Mouse (Mus musculus): ENCODE results near the gene Dmp1.

Gene Dmp1

DNA sequence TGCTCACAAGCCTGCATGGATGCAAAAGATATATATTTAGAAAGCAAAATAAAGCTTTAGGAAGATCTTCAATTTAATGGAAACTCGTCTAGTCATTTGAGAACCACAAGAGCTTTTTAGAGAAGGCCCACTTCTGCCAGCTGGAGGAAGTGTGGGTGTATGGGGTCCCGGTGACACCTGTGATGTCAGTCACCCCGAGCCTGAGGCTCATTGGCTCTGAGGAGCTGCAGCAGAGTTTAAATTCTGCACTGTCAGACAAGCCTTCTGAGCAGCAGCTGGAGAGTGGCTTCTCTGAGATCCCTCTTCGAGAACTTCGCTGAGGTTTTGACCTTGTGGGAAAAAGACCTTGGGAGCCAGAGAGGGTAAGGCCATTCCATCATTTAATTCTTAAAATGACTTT, at the start of gene Dmp1:
Dmp1 (plus strand) TSS at position 263 of the 400 bp plus-strand sequence.
- 57% methylated on average over 5 of the region's 5 CpGs for WGBS

DNA sequence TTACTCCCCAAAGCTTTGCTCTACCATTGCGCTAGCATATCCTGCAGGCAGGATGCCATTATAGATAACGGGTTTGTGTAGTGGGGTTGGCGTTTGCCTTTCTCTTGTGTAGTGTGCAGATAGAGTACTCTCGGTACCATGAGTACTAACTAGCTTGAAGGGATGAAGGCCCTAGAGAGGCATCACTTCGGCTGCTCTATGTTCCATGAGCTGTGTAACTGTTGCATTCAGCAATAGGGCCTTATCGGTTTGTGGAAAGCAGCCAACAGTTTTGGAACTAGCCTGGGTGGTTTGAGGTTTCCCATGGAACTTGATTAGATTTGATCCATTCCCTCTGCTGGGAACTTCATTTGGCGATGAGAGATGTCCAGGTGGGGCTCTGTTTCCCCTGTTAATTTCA, 44.7 kb upstream of the Dmp1 start:
- 84% methylated on average over 7 of the region's 7 CpGs for WGBS

DNA sequence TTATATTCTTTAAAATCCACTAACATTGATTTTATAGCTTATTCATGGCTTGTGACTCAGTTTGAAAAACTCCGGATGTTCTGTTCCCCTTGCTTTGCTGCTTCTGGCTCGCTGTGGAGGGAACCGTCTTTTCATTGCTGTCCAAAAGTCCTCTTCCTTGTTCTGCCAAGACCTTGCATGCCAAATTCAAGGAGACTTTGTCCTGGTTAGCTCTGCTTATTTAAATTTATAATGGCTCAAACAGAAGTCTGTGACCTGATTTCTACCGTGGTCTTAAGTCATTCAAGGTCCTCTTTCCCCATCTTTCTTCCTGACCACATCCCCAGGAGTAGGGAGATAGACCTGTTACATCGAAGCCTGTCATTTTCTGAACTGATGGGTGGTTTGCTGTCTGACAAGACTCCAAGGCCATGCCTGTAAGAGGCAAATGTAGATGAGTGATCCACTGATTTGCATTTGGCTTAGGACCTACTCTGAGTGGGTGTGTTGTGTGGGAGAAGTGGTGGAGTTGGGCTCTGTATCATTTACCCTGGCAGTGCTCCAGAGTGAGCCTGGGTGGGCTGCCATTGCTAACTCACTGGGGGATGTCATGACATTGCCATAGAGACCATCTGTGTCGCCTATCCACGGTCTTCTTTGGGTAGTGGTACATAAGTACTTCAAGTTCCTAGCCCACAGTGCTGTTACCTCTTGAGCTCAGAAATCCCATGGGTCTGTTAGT, 43.9 kb upstream of the Dmp1 start:
- WGBS, result 50% methylated on average over 7 of the region's 7 CpGs

DNA sequence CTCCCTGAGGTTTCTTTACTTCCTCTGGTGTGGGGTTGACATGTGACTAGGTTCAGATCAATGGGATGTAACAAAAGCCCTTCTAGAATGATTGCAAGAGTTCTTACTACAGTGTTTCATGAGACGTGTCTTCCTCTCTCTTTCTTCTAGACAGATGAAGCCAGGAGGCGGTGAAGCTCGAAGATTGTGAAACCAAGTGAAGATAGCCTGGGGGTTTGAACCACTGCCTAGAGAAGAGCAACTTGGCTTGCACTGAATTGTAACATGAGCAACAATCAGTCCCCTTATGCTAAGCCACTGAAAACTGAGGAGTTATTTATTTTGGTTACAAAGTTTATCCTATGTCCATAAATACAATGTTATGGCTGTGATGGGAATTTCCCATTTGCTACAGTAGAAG, 41.8 kb upstream of the Dmp1 start:
- WGBS, result 87% methylated on average over 3 of the region's 3 CpGs

DNA sequence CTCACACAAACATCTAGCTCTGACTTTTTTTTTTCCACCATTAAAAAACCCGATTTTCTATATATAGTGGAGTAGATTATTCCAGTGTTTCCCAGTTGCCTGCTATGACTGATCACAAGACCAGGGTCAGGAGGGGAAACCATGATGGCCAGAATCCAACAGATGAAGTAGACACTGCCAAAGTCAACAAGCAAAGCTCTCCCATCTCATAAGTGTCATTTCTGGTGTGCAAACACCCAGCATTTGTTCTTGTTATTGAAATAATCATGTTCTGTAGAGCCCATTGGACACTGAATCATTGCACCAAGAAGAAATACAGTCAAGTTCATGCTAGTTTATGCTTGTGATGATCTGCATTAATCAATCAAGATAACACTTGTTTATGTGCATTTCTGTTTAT, 41.0 kb upstream of the Dmp1 start:
- 81% methylated on average over 1 of the region's 1 CpGs for WGBS

DNA sequence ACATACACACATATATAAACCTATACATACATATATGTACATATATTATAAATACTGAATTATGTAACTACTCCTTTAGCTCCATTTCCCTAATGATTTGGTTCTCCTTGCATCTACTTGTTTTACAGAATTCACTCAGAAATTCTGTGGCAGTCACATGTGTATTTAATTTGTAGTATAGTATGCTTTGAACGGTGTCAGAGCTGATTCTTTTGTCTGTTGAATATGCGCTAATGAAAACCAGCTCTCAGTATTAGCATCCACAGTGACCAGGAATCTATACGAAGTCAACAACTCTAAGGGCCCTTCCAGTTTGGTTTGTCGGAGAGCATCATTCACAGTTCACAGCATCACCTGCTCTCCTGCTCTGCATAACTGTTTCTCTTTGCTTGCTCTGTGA, 38.9 kb upstream of the Dmp1 start:
- 89% methylated on average over 4 of the region's 4 CpGs for WGBS

DNA sequence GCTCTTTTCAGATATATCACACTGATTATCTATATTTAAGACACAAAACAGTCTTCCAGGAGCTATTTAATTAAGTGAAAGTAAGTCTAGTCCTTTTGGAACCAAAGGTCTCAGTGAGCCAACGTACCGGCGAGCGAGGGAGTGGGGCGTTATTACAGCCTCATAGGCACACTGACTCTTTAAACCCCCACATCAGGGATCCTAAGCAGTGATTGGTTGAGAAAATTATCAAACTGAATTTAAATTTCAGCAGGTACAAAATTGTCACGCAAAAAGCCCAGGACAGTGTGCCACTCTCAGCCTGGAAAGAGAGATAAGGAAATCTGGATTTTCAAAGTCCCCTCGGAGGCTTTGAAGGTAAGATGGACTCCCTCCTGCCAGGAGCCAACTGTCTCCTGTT, 32.0 kb upstream of the Dmp1 start, which contains the start of gene Dspp:
Dspp (plus strand) TSS at position 301 of the 400 bp plus-strand sequence.
- 94% methylated on average over 7 of the region's 7 CpGs for WGBS

DNA sequence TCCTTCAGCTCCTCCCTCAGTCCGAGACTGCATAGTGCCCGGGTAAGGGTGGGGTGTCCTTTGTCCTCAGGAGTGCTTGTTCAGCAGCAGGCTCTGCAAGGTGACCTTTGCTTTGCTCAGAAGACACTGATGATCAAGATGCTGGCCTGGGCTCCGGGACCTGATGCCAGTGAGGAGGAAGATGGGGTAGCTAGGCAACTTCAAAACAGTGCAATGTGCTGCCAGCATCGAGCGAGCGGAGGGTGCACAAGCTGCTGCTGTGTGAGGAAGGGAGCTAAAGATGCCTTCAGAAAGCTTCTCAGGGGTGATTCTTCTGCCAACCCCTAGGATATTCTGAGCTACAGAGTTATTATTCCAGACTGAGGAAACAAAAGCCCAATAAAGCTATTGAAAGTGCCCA, 29.3 kb upstream of the Dmp1 start:
- WGBS, result 48% methylated on average over 6 of the region's 6 CpGs

DNA sequence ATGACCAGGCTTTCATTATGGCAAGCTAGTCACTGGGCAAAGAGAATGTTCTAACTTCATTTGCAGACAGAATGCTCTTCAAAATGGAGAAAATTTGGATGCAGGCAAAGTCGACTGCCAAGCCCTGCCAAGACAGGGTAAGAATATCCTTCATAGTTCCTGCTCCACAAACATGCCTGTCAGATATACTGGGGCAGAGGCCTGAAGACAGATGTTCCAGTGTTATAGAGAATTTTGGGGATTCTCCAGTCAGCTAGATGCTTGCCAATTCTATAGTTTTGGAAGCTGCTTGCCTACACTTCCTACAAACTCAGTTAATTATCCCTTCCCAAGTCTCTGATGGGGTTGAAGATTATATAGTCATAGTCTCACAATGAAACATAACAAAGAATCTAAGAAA, 18.7 kb upstream of the Dmp1 start:
- WGBS, result 36% methylated on average over 1 of the region's 1 CpGs

DNA sequence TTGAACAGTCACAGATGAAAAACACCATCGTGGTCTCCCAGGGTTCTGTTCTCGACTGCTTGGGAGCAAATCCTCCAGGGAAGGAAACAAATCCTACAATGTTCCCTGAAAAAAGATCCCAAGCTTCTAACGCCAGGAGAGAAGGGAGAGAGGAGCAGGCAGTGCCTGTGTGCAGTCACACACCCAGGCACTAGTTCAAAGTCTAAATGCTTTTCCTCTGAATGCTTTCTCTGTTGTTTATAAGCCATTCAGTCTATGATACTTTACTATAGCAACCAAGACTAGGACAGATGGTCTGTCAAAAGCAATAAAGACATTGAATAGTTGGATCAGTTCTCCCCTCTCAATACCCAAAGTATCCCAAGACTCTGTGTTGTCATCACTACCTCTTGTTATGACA, 15.1 kb upstream of the Dmp1 start:
- WGBS, result 29% methylated on average over 3 of the region's 3 CpGs

DNA sequence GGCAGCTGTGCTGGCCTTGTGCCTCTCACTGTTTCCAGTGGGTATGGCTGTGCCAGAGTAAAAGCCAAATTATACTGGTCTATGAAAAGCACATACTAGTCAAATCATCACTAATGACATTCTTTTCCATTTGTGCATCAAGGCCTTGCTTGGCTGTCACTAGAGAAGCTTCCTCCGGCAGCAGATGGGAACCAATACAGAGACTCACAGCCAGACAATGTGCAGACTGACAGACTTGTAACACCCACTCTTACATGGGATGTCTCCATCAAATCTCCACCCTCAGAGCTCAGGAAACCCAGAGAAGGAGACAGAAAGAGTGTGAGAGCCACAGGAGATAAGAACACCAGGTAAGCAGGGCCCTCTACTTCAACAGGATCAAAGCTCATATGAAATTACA, 7.3 kb upstream of the Dmp1 start:
- WGBS, result 41% methylated on average over 1 of the region's 1 CpGs

DNA sequence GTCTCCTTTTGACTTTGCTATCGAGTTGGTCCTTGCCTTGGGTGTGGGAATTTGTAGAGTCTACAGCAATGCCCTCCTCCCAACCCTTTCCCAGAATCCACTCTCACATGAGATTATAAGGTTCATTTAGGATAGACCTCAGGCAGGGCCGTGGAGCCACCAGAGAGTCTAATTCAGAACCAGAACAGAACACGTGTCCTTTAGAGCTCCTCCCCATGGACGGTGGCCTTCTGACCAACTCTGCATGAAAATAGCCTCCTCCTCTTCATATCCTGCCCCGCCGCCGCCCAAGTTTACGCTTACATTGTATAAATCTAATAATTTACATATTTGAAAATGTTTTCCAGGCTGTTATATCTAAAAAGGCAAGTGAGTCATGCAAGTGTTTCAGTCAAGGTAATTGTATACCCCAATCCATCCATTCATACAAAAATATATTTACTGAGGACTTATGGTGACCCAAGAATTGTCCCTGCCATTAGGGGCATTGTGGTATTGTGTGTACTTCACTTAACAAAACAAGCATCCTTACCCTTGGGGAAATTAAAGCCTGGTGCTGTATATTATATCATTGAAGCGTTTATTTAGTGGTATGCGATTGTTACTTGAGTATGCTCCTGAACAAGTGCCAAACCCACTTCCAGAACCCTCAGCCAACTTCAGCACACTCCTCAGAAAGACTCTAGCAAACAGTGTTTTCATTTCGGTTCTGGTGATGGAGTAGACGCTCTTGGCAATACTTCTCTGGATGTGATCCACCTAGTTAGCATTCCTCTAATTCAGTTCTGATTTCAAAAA, 1.1 kb upstream of the Dmp1 start:
- WGBS, result 70% methylated on average over 12 of the region's 12 CpGs

DNA sequence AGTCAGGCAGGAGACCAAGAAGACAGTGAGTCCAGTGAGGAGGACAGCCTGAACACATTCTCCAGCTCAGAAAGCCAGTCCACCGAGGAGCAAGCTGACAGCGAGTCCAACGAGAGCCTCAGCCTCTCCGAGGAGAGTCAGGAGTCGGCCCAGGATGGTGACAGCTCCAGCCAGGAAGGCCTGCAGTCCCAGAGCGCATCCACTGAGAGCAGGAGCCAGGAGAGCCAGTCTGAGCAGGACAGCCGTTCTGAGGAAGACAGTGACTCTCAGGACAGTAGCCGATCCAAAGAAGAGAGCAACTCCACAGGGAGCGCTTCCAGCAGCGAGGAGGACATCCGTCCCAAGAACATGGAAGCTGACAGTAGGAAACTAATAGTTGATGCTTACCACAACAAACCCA, 10.1 kb downstream of the Dmp1 start:
- 88% methylated on average over 11 of the region's 11 CpGs for WGBS

DNA sequence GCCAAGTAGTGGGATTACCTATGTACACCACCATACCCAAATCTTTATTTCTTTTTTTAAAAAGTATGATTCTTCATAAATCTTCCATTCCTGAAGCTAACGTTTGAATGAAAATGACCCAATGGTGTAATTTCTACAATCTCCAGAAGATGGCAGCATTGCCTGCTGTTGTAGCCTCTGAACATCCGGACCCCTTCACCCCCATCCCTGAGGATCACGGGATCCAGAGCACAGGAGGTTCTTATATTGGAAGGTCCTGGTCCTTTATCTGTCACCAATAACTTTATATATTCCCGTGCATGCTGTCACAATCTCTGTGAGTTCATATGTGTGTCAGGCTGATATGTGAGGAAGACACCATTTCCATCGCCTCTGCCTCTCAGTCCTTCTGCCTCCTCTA, 16.5 kb downstream of the Dmp1 start:
- WGBS, result 20% methylated on average over 5 of the region's 5 CpGs

DNA sequence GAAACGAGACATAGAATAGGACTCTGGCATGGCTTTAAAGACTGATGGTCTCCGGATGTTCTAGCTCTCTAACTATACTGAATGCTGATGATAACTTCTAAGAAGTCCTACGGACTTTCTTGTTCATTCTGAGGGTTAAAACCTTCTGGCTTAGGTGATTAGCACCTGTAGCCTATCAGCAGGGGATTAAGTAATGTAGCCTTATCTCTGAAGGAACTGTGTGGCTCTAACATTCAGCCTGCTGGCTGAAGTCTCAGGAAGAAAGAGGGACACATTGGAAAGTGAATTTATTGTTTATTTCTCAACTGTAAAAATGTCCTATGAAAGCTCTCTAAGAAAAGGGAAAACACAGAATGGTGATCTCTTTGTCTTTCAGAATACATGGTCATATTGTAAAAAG, 21.9 kb downstream of the Dmp1 start:
- 89% methylated on average over 3 of the region's 3 CpGs for WGBS

DNA sequence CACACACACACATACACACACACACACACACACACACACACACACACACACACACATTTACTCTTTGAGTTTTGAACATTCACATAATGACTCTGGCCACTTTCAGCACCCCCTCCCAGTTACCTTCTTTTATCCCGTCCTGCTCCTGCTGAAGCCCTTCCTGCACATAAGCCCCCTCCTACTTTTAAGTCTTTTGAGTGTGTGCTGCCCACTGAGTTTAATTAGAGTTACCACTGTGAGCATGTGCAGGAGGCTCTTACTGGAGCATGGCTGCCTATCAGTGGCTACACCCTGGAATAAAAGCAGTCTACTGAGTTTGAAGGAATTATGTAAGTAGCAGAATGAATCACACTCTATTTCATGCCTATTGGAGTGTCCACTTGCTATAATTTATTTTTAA, 26.1 kb downstream of the Dmp1 start:
- WGBS, result 73% methylated on average over 1 of the region's 1 CpGs

DNA sequence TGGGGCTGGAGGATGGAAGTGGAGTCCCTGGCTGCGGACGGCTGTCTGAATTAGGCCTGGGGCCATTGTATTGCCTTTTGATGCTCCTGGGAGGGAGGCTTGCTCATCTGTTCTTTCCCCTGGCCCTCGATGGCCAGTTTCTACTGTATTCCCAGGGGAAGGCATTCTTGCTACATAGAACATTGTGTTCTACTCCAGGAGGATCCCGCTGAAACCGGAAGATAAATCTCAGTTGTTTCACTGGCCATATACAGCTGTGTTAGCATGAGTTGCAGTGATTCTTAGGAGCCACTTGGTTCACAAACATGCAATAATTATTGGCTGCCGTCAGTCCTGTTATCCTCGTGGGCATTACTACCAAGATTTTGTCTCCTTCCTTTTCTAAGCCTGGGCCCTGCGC, 34.3 kb downstream of the Dmp1 start:
- WGBS, result 90% methylated on average over 8 of the region's 8 CpGs

DNA sequence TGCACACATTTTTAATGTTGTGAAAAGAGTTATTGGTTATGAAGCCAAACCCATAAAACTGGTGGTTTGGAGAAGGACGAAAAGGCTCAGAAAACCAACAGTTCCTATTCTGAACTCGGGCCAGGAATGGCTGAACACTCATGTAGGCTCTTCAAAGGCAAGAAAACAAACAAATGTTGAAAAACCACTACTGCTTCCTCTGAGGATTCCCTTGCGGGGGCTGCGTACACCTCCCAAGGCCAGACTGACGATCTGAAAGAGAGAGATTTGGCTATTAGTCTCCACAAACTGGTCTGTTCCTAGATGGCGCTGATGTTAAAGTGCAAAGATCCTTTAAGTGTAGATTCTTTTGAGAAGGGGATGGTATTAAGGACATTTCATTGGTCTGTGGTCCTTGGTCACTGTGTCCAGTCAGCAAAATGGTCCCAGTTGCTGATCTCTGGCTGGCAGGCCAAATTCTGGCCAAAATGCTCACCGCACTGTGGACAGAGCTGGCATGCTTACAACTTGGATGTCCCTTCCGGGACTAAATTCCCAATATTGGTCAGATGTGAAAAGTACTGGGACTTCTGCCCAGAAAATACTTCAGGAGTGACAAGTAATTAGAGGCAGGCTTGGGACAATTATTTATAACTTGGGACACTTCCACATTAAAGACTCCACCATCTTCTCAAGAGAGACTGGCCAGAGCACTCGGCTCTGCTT, 37.4 kb downstream of the Dmp1 start:
- WGBS, result 67% methylated on average over 9 of the region's 9 CpGs

DNA sequence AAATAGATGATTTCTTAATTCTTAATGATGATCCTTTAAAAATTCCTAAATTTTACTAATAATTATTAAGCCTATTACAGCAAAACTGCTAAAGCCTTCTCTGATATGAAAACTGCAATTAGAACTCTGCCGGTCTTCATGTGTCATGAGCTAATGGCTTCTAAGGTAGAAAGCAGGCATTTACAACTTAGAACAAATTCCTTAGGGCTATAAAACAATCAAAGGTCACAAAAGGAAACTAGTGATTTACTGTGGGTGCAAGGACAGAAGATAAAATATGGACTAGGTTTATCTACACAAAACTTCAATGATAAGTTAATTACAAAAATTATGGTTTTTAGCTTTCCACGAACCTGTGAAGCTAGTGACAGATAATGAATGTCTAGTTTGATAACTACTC, 41.8 kb downstream of the Dmp1 start:
- WGBS, result 90% methylated on average over 2 of the region's 2 CpGs

DNA sequence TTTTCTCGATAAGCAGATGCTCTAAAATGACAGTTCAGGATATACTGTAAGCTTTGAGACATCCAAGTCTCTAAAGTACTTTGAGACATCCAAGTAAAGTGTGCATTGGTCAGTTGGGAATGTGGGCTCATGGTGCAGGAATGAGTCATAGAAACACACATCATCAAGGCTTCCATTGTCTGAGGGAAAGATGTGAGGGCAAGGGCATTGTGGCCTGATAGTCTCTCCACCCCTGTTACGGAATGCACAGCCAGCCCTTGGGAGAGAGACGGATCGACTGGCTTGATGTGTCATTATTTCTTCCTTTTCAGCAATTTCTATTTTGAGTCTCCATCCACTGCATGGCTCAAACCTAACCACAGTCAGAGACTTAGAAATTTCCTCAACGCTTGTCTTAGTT, 49.4 kb downstream of the Dmp1 start:
- WGBS, result 72% methylated on average over 5 of the region's 5 CpGs

DNA sequence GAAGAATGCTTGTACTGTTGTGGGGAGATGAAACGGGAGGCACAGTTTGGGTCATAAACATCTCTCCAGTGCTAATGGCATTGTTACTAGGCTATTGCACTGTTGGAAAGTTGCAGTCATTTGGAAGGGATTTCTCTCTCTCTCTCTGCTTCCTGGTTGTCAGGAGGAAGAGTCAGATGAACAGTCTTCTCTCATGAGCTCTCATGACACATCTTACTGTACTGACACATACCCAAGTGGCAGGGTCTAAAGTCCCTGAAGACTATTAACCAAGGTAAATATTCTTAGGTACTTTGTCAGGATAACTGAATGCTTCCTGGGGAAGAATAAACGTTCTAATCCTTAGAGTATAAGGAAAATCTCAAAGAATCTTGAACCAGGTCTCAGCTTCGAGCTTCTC, 54.2 kb downstream of the Dmp1 start:
- 75% methylated on average over 3 of the region's 3 CpGs for WGBS

DNA sequence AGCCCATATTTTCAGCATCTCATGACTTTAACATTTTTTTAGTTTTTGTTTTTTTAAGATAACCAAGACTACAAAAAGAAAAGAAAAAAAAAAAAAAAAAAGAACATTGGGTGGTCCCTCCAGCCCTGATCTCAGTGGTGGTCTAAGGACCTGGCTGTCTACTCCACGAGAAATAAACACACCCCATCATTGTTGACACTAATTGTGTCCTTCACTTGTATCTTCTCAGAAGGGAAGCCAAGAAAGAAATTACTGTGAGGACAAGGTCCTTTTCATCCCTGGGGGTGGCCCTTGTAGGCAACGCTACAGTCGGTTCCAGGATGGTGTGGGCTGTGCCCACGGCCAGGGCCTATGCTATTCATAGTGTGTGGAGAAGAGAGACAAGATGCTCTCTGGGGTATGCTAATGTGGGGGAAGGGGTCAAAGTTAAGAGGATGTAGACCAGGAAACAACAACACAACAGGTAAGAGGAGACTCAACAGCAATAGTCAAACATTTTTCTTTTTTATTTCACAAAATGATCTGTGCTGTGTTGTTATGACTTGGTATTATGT, 59.6 kb downstream of the Dmp1 start:
- 63% methylated on average over 4 of the region's 4 CpGs for WGBS
